Mouse (Mus musculus) liver, adult 2 months (tissue): ENCODE measurements around the gene Abhd2. TPM values are rescaled to one million over a fixed set of nuclear protein-coding genes. Genes with fewer than 3 reads are reported as not detected.

Source experiments
- DNase-seq: peaks from one replicate; pipeline ENCODE4 v3.0.0-alpha.2; 2011; ENCODE audit warnings: low read depth, low spot score; ENCODE audit errors: extremely low read depth
- H3K27ac ChIP-seq: fragments of 200-500 bp; replicated peaks from 2 replicates; pipeline ENCODE4 v1.5.1; 2012; ENCODE audit warnings: low read depth, mild to moderate bottlenecking, control low read depth, inconsistent platforms, low read length; ENCODE audit not compliant: insufficient read depth
- H3K27me3 ChIP-seq: fragments of 200-500 bp; 2 replicates; pipeline ENCODE4 v1.6.1; 2012; ENCODE audit warnings: mild to moderate bottlenecking, moderate library complexity, low read length, inconsistent platforms; ENCODE audit not compliant: control insufficient read depth, insufficient read depth
- H3K36me3 ChIP-seq: fragments of 200-500 bp; 2 replicates; pipeline ENCODE4 v1.6.1; 2012; ENCODE audit warnings: low read length, inconsistent platforms; ENCODE audit not compliant: control insufficient read depth, insufficient read depth
- H3K4me1 ChIP-seq: fragments of 200-500 bp; 2 replicates; pipeline ENCODE4 v1.6.1; 2011; ENCODE audit warnings: low read length; ENCODE audit not compliant: control insufficient read depth, insufficient read depth
- H3K4me3 ChIP-seq: fragments of 200-500 bp; 2 replicates; pipeline ENCODE4 v1.5.1; 2011; ENCODE audit warnings: low read depth, mild to moderate bottlenecking, control low read depth, low read length, moderate library complexity; ENCODE audit not compliant: insufficient read depth
- H3K79me2 ChIP-seq: fragments of 200-500 bp; 2 replicates; pipeline ENCODE4 v1.6.1; 2012; ENCODE audit warnings: inconsistent platforms, mild to moderate bottlenecking, low read length, moderate library complexity; ENCODE audit not compliant: control insufficient read depth, insufficient read depth
- H3K9ac ChIP-seq: fragments of 200-500 bp; 2 replicates; pipeline ENCODE4 v1.6.1; 2012; ENCODE audit warnings: low read depth, mild to moderate bottlenecking, control low read depth, inconsistent platforms, low read length
- CTCF ChIP-seq: fragments of 200-500 bp; IDR thresholded peaks from 2 replicates; pipeline ENCODE4 v1.5.1; 2011; ENCODE audit warnings: low read depth, low read length, control low read depth
- POLR2A ChIP-seq: fragments of 200-500 bp; IDR thresholded peaks from 2 replicates; pipeline ENCODE4 v1.6.1; 2011; ENCODE audit warnings: low read length, control low read depth; ENCODE audit not compliant: insufficient read depth; ENCODE audit errors: extremely low read depth
- WGBS: fragments of 180-500 bp; shearing (Covaris S2); methylation state at CpG from one replicate; pipeline ENCODE4 v1.1.7; 2018; 5-methylcytosine and 5-hydroxymethylcytosine counted together
- polyA plus RNA-seq: library from polyadenylated mRNA; depleted of rRNA; stranded (reverse); fragments of >200 nt; gene quantifications from 2 replicates; pipeline ENCODE4 v1.2.3, GENCODE M21; 2012
- total RNA-seq: library from RNA; depleted of rRNA; stranded (reverse); fragments of >200 nt; gene quantifications from 2 replicates; pipeline ENCODE4 v1.2.3, GENCODE M21; 2014

Abhd2 gene
- total and polyA plus RNA-seq, 2 experiments: 46.4 to 51.2 TPM

GRCm38 (mm10) chr7:79374017-79374416 lies 101.0 kb downstream of the Abhd2 start:
- H3K79me2 ChIP-seq: no peaks in the 10 kb centered on the region
- H3K9ac ChIP-seq: no peak overlapping the region
- no peaks in the 10 kb centered on the region for H3K36me3 ChIP-seq
- H3K4me1 ChIP-seq: no peaks in the 10 kb centered on the region
- no peak for TF ChIP-seq POLR2A
- TF ChIP-seq CTCF: no peak
- no peak overlapping the region for H3K27ac ChIP-seq
- DNase-seq: no peak
- no peaks in the 10 kb centered on the region for H3K27me3 ChIP-seq
- H3K4me3 ChIP-seq: no peak overlapping the region

GRCm38 (mm10) chr7:79375594-79375993 lies 102.6 kb downstream of the Abhd2 start:
- H3K27me3 ChIP-seq: no peaks in the 10 kb centered on the region
- WGBS: 88% methylated on average over 5 of the region's 5 CpGs
- no peak overlapping the region for H3K9ac ChIP-seq
- no peaks in the 10 kb centered on the region for H3K79me2 ChIP-seq
- H3K4me3 ChIP-seq: no peak overlapping the region
- H3K36me3 ChIP-seq: no peaks in the 10 kb centered on the region
- no peak overlapping the region for H3K27ac ChIP-seq
- no peaks in the 10 kb centered on the region for H3K4me1 ChIP-seq
- no peak for TF ChIP-seq CTCF
- no peak for TF ChIP-seq POLR2A
- DNase-seq: no peak

GRCm38 (mm10) chr7:79376516-79377275 lies 103.7 kb downstream of the Abhd2 start:
- TF ChIP-seq CTCF: no peak
- no peak for TF ChIP-seq POLR2A
- Histone ChIP-seq H3K27me3 (no peaks in the 10 kb centered on the region), H3K4me3 (no peak overlapping the region), H3K9ac (no peak overlapping the region), H3K4me1 (no peaks in the 10 kb centered on the region), H3K27ac (no peak overlapping the region), H3K79me2 (no peaks in the 10 kb centered on the region), H3K36me3 (no peaks in the 10 kb centered on the region)
- peak; percentile 66 for DNase-seq
- 51% methylated on average over 10 of the region's 10 CpGs for WGBS

GRCm38 (mm10) chr7:79386422-79387133 lies 113.6 kb downstream of the Abhd2 start, which contains the start of gene Rlbp1:
Gene Rlbp1 (minus strand): TSS chr7:79387048.
- Histone ChIP-seq H3K9ac (no peak within 1 kb of the TSS), H3K27ac (no peak within 1 kb of the TSS), H3K79me2 (no peaks in the 10 kb centered on the region), H3K4me1 (peaks cover 2% of the 10 kb centered on the region; the same call in 1 of the 2 replicates), H3K4me3 (no peak within 1 kb of the TSS), H3K36me3 (no peaks in the 10 kb centered on the region), H3K27me3 (no peaks in the 10 kb centered on the region)
- TF ChIP-seq POLR2A: no peak
- no peak for TF ChIP-seq CTCF
- WGBS: 85% methylated on average over 16 of the region's 16 CpGs
- DNase-seq: no peak

- Histone ChIP-seq H3K27ac (no peak overlapping the region), H3K9ac (no peak overlapping the region), H3K36me3 (no peaks in the 10 kb centered on the region), H3K4me3 (no peak overlapping the region), H3K4me1 (peaks cover 3% of the 10 kb centered on the region; the same call in 1 of the 2 replicates), H3K27me3 (no peaks in the 10 kb centered on the region), H3K79me2 (no peaks in the 10 kb centered on the region)
- 83% methylated on average over 8 of the region's 8 CpGs for WGBS
- no peak for TF ChIP-seq CTCF
- TF ChIP-seq POLR2A: no peak
- DNase-seq: no peak
Observed at GRCm38 (mm10) chr7:79387140-79387539, 114.1 kb downstream of the Abhd2 start.
